Mouse (Mus musculus) G1E (cell line): Measurements from ENCODE around the gene Cldn34c4.

Source experiments
- CTCF ChIP-seq: IDR thresholded peaks from 2 replicates; pipeline ENCODE4 v1.5.1; 2012; ENCODE audit warnings: low read depth, low read length, inconsistent platforms, mixed read lengths
- GATA1 ChIP-seq: IDR thresholded peaks from 2 replicates; pipeline ENCODE4 v1.6.1; 2012; ENCODE audit warnings: borderline replicate concordance, low read length, inconsistent platforms, mixed read lengths
- GATA2 ChIP-seq: IDR thresholded peaks from 2 replicates; pipeline ENCODE4 v1.6.1; 2012; ENCODE audit warnings: low read depth, low read length, inconsistent platforms, borderline replicate concordance
- TAL1 ChIP-seq: conservative IDR thresholded peaks from 2 replicates; pipeline ENCODE4 v1.6.1; 2012; ENCODE audit warnings: low read depth, low read length, inconsistent platforms, mixed read lengths

DNA sequence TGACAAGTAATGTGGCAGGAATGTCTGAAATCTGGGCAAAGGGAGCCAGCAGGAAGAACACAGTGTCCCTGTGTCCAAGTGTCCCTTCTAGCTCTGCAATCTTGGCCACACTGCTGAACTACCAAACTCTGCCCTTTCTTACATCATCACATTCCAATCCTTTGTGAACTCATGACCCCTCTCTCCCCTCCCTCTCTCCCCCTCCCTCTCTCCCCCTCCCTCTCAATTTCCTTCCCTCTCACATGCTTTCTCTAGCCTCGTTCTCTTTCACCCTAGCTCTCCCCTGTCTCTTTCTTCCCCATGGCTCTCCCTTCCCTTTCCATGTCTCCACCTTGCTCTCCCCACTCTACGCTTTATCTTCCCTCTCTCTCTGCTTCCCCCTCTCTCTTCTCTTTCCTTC is at the start of gene Cldn34c4:
- TF ChIP-seq CTCF (no peak), GATA1 (no peak), GATA2 (no peak), TAL1 (no peak)
